Mouse (Mus musculus) forebrain, embryonic 13.5 days (tissue): Measurements from ENCODE around the gene Cenpf. TPM values are rescaled to one million over a fixed set of nuclear protein-coding genes. Genes with fewer than 3 reads are reported as not detected.

Experiments used
- ATAC-seq: fragments of 200-750 bp; cut with Nextera tagmentation; 2 replicates; pipeline ENCODE4 v1.8.0; 2017
- H3K27ac ChIP-seq: fragments of 300-500 bp; sonication (generic); 2 replicates; pipeline ENCODE4 v1.5.1; 2015; ENCODE audit warnings: inconsistent platforms, mild to moderate bottlenecking, moderate library complexity
- H3K27me3 ChIP-seq: fragments of 300-500 bp; sonication (generic); 2 replicates; pipeline ENCODE4 v1.6.1; 2015; ENCODE audit warnings: mild to moderate bottlenecking, inconsistent platforms
- H3K36me3 ChIP-seq: fragments of 300-500 bp; sonication (generic); 2 replicates; pipeline ENCODE4 v1.6.1; 2015; ENCODE audit warnings: mild to moderate bottlenecking, inconsistent platforms; ENCODE audit not compliant: poor library complexity, severe bottlenecking
- H3K4me1 ChIP-seq: fragments of 300-500 bp; sonication (generic); 2 replicates; pipeline ENCODE4 v1.6.1; 2015; ENCODE audit warnings: inconsistent platforms
- H3K4me2 ChIP-seq: fragments of 300-500 bp; sonication (generic); 2 replicates; pipeline ENCODE4 v1.6.1; 2015; ENCODE audit warnings: inconsistent platforms, mild to moderate bottlenecking, moderate library complexity
- H3K4me3 ChIP-seq: fragments of 300-500 bp; sonication (generic); 2 replicates; pipeline ENCODE4 v1.5.1; 2015; ENCODE audit warnings: mild to moderate bottlenecking, inconsistent platforms
- H3K9ac ChIP-seq: fragments of 300-500 bp; sonication (generic); 2 replicates; pipeline ENCODE4 v1.6.1; 2015; ENCODE audit warnings: mild to moderate bottlenecking, inconsistent platforms
- H3K9me3 ChIP-seq: fragments of 300-500 bp; sonication (generic); replicated peaks from 2 replicates; pipeline ENCODE4 v1.6.1; 2016; ENCODE audit warnings: inconsistent platforms
- WGBS: fragments of 180-500 bp; shearing (Covaris S2); methylation state at CpG from one replicate; pipeline ENCODE4 v1.1.7; 2015; 5-methylcytosine and 5-hydroxymethylcytosine counted together
- polyA plus RNA-seq: library from polyadenylated mRNA; unstranded; fragments of >200 nt; fragmentation: Nextera tagmentation; extraction: Ambion mirVana; gene quantifications from 2 replicates; pipeline ENCODE4 v1.2.1, GENCODE M21; 2015

Gene Cenpf
- polyA plus RNA-seq, 1 experiment from 2014 or later: 119 TPM

DNA sequence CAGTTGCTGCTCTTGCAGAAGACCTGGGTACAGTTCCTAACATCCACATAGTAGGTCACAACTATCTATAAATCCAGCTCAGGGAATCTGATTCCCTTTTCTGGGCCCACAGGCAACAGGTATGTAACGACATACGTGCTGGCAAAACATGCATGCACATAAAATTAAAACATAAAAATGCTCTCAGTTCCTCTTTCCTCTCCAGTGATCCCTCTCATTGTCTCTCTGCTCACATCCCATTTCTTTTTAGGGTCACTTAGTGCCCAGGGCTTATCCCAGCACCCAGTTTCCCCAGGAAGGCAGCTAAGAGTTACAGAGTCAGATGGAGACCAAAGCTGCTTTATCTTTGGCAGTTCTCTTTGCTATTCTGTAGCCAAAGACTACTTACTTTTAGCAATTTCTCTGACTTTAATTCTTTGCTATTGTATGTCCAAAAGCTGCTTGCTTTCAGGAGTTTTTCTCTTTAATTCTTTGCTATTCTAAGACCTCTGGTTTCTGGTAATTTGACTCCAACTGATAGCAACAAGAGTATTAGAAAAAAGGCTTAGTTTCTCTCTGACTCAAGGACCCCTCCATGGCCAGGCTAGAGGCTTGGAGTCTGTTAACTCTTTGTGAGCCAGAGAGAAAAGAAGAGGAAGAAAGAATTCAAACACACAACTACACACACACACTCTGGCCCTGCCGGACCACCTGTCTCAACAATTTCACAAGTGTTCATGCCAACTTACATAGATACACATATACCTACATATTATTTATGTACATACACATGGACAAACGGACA is 1.4 kb upstream of the Cenpf start:
- no peak for ATAC-seq
- Histone ChIP-seq H3K27ac (0 out of 2 replicates have a peak overlapping the region, but pooled peaks have one; percentile 10), H3K4me2 (peak overlapping the region; percentile 90), H3K9ac (peak overlapping the region; percentile 55), H3K4me1 (peaks cover 41% of the 10 kb centered on the region), H3K36me3 (peaks cover 12% of the 10 kb centered on the region), H3K9me3 (no peaks in the 10 kb centered on the region), H3K27me3 (no peaks in the 10 kb centered on the region), H3K4me3 (peak overlapping the region; percentile 86)
- WGBS: 15% methylated on average over 4 of the region's 4 CpGs

DNA sequence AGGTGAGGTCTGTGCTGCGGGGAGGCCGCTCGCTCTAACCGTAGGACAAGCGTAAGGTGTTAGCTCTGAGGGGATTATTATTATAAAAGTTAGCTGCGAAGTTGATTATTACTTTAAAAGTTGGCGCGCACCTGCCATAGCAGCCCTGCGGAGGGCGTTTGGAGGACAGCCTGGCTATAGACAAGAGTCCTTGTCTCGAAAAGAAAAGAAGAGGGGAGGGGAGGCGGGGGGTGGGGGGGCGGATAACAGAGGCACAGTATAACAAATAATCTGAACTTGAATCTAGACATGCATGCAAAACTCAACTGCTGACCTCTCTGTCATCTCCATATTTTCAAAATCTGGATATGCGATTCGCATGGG is 483 bp upstream of the Cenpf start:
- ATAC-seq: no peak
- Histone ChIP-seq H3K4me3 (peak overlapping the region; percentile 86), H3K4me1 (peaks cover 41% of the 10 kb centered on the region), H3K9me3 (no peaks in the 10 kb centered on the region), H3K27me3 (no peaks in the 10 kb centered on the region), H3K9ac (peak overlapping the region; percentile 55), H3K4me2 (peak overlapping the region; percentile 90), H3K36me3 (peaks cover 21% of the 10 kb centered on the region), H3K27ac (0 out of 2 replicates have a peak overlapping the region, but pooled peaks have one; percentile 10)
- under 1% methylated on average over 15 of the region's 15 CpGs for WGBS

- peak overlapping the region; percentile 86 for H3K4me3 ChIP-seq
- peaks cover 41% of the 10 kb centered on the region for H3K4me1 ChIP-seq
- H3K36me3 ChIP-seq: peaks cover 41% of the 10 kb centered on the region
- ATAC-seq: no peak
- no peaks in the 10 kb centered on the region for H3K27me3 ChIP-seq
- no peak overlapping the region for H3K27ac ChIP-seq
- peak overlapping the region; percentile 90 for H3K4me2 ChIP-seq
- H3K9ac ChIP-seq: no peak overlapping the region
- WGBS: 89% methylated on average over 6 of the region's 6 CpGs
- no peaks in the 10 kb centered on the region for H3K9me3 ChIP-seq
Observed at GRCm38 (mm10) chr1:189686025-189686424, 1.9 kb downstream of the Cenpf start.

DNA sequence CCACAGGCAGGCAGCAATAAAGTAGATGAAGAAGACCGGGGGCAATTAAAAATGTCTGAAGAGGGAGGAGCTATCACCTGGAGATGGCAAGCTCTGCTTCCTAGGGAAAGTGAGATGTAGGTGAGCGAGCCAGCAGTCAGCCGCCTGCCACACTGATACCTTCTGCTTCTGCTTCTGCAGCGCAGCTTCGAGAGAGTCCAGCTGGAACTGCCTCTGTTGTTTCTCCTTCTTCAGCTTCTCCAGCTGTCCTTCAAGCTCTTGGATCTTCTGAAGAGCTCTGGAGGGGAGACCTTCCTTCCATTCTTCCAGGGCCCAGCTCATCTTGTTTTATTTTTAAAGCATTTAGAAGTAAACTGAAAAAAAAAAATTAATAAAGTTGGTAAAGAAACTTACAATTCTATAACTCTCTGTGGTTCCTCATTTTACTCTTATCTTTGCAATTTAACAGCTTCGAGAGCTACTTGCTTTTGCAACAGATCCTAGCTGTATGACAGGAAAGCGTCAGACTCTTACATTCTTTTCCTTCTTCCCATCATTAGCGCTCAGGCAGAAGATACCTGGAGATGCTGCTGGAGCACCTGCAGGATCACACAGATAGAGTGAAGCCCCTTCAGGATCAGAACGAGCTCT is 3.0 kb downstream of the Cenpf start:
- no peak overlapping the region for H3K4me2 ChIP-seq
- H3K9ac ChIP-seq: no peak overlapping the region
- 92% methylated on average over 9 of the region's 9 CpGs for WGBS
- ATAC-seq: no peak
- H3K27me3 ChIP-seq: no peaks in the 10 kb centered on the region
- H3K36me3 ChIP-seq: peaks cover 52% of the 10 kb centered on the region
- peaks cover 37% of the 10 kb centered on the region for H3K4me1 ChIP-seq
- no peak overlapping the region for H3K4me3 ChIP-seq
- no peak overlapping the region for H3K27ac ChIP-seq
- no peaks in the 10 kb centered on the region for H3K9me3 ChIP-seq

DNA sequence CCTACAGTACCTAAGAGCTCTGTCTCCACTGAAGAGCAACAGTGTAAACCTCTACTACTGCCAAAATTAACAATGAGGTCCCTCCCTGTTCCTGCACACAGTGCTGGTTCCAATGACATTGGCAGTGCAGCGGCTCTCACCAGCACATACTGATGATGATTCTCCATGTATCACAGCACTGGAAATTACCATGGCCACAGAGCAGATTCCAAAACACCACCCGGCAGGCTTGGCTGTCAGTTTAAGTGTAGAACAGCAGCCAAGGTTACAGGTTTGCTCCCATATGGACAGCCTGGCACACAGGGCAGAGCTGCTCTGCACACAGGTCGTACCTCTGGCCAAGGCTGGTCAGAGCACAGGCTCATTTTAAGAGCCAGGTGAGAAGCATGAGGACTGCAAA is 8.3 kb downstream of the Cenpf start:
- Histone ChIP-seq H3K9me3 (no peaks in the 10 kb centered on the region), H3K4me2 (no peak overlapping the region), H3K9ac (no peak overlapping the region), H3K36me3 (peaks cover 74% of the 10 kb centered on the region), H3K27me3 (no peaks in the 10 kb centered on the region), H3K4me3 (no peak overlapping the region), H3K4me1 (no peaks in the 10 kb centered on the region), H3K27ac (no peak overlapping the region)
- no peak for ATAC-seq
- 95% methylated on average over 3 of the region's 3 CpGs for WGBS

DNA sequence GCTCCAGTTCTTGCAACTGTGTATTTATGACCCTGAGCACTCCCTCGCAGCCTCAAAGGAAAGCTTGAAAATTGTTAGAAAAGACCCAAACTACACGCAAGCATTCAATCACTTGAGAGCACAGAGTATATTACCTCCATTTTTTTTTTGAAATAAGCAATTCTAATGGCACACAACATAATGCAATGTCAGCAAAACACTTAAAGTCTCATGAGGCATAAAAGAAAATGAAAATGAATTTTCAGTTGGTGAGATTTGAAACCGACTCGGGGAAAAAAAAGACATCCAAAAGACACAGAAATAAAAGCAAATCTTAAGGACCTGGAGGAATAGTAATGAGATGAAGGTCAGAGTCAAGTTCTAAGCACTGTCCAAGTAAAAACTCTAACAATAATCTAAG is 11.9 kb downstream of the Cenpf start:
- Histone ChIP-seq H3K27me3 (no peaks in the 10 kb centered on the region), H3K27ac (no peak overlapping the region), H3K4me2 (no peak overlapping the region), H3K36me3 (peaks cover 72% of the 10 kb centered on the region), H3K4me1 (no peaks in the 10 kb centered on the region), H3K4me3 (no peak overlapping the region), H3K9me3 (no peaks in the 10 kb centered on the region), H3K9ac (no peak overlapping the region)
- ATAC-seq: no peak
- WGBS: 93% methylated on average over 4 of the region's 4 CpGs

GRCm38 (mm10) chr1:189675421-189675820 is 12.5 kb downstream of the Cenpf start:
- H3K27me3 ChIP-seq: no peaks in the 10 kb centered on the region
- no peaks in the 10 kb centered on the region for H3K4me1 ChIP-seq
- no peak overlapping the region for H3K4me3 ChIP-seq
- H3K27ac ChIP-seq: no peak overlapping the region
- H3K9me3 ChIP-seq: no peaks in the 10 kb centered on the region
- no peak overlapping the region for H3K4me2 ChIP-seq
- H3K9ac ChIP-seq: no peak overlapping the region
- 94% methylated on average over 1 of the region's 1 CpGs for WGBS
- H3K36me3 ChIP-seq: peaks cover 71% of the 10 kb centered on the region
- ATAC-seq: no peak

- WGBS: 91% methylated on average over 3 of the region's 3 CpGs
- H3K27me3 ChIP-seq: no peaks in the 10 kb centered on the region
- no peaks in the 10 kb centered on the region for H3K9me3 ChIP-seq
- no peak overlapping the region for H3K4me3 ChIP-seq
- no peak overlapping the region for H3K9ac ChIP-seq
- no peak overlapping the region for H3K27ac ChIP-seq
- H3K4me2 ChIP-seq: no peak overlapping the region
- no peak for ATAC-seq
- peaks cover 5% of the 10 kb centered on the region for H3K4me1 ChIP-seq
- peaks cover 57% of the 10 kb centered on the region for H3K36me3 ChIP-seq
Observed at GRCm38 (mm10) chr1:189665966-189666365, 21.9 kb downstream of the Cenpf start.

DNA sequence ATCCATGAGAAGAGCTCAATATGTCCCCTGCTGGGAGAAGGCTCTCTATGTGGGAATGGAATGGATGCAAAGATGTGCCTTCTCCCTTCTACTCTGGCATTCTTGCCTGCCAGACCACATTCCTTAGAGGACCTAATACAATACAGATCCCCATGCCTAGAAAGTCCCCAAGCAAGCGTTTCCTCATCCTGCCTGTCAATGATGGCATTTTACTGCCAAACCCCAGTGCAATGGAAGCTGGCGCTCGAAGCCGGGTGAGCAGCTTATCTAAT is 23.1 kb downstream of the Cenpf start:
- Histone ChIP-seq H3K4me3 (no peak overlapping the region), H3K9ac (no peak overlapping the region), H3K27ac (peak overlapping the region; percentile 61), H3K9me3 (no peaks in the 10 kb centered on the region), H3K36me3 (peaks cover 54% of the 10 kb centered on the region), H3K4me2 (no peak overlapping the region; the same call in 1 of the 2 replicates), H3K27me3 (no peaks in the 10 kb centered on the region), H3K4me1 (peaks cover 5% of the 10 kb centered on the region)
- WGBS: 60% methylated on average over 4 of the region's 4 CpGs
- ATAC-seq: no peak

- peak; percentile 45; the same call in 1 of the 2 replicates for ATAC-seq
- WGBS: 43% methylated on average over 10 of the region's 10 CpGs
- no peak overlapping the region; the same call in 1 of the 2 replicates for H3K4me2 ChIP-seq
- no peaks in the 10 kb centered on the region for H3K9me3 ChIP-seq
- H3K9ac ChIP-seq: no peak overlapping the region
- peak overlapping the region; percentile 61 for H3K27ac ChIP-seq
- peaks cover 5% of the 10 kb centered on the region for H3K4me1 ChIP-seq
- no peaks in the 10 kb centered on the region for H3K27me3 ChIP-seq
- H3K4me3 ChIP-seq: no peak overlapping the region
- peaks cover 52% of the 10 kb centered on the region for H3K36me3 ChIP-seq
Observed at GRCm38 (mm10) chr1:189664061-189664872, 23.6 kb downstream of the Cenpf start.

GRCm38 (mm10) chr1:189663437-189663836 is 24.4 kb downstream of the Cenpf start:
- H3K36me3 ChIP-seq: peaks cover 52% of the 10 kb centered on the region
- H3K4me2 ChIP-seq: no peak overlapping the region
- H3K27me3 ChIP-seq: no peaks in the 10 kb centered on the region
- H3K9ac ChIP-seq: no peak overlapping the region
- peaks cover 5% of the 10 kb centered on the region for H3K4me1 ChIP-seq
- 70% methylated on average over 1 of the region's 1 CpGs for WGBS
- H3K4me3 ChIP-seq: no peak overlapping the region
- H3K27ac ChIP-seq: no peak overlapping the region
- peak; percentile 74; the same call in 1 of the 2 replicates for ATAC-seq
- no peaks in the 10 kb centered on the region for H3K9me3 ChIP-seq

DNA sequence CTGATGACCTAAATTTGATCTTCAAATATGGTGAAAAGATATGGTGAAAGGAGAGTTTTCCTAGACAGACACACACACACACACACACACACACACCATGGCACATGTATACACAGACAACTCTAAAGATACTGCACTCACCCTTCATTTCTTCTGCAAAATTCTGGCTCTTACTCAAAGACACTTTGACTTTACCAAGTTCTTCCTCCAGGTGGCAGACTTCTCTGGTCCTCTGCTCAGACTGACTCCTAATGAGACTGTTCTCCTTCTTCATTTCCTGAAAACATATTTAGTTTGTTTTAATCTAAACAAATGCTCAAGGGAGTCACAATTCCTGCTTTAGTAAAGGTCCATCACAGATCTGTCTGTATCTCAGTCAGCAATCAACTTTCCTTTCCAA is 26.0 kb downstream of the Cenpf start:
- H3K4me3 ChIP-seq: no peak overlapping the region
- 0 out of 2 replicates have a peak, but pooled peaks have one; percentile 19 for ATAC-seq
- H3K4me2 ChIP-seq: no peak overlapping the region
- no peak overlapping the region for H3K27ac ChIP-seq
- H3K9ac ChIP-seq: no peak overlapping the region
- peaks cover 5% of the 10 kb centered on the region for H3K4me1 ChIP-seq
- no peaks in the 10 kb centered on the region for H3K9me3 ChIP-seq
- peaks cover 53% of the 10 kb centered on the region for H3K36me3 ChIP-seq
- H3K27me3 ChIP-seq: no peaks in the 10 kb centered on the region
